Mouse (Mus musculus): ENCODE results near the gene Foxn3. TPM values are rescaled to one million over a fixed set of nuclear protein-coding genes. Genes with fewer than 3 reads are reported as not detected.
A peak's percentile ranks its signal among the peaks of the same experiment; 100 is the strongest.

Foxn3 gene
- polyA plus RNA-seq, 1 experiment from 2014 or later: 23.5 TPM

DNA sequence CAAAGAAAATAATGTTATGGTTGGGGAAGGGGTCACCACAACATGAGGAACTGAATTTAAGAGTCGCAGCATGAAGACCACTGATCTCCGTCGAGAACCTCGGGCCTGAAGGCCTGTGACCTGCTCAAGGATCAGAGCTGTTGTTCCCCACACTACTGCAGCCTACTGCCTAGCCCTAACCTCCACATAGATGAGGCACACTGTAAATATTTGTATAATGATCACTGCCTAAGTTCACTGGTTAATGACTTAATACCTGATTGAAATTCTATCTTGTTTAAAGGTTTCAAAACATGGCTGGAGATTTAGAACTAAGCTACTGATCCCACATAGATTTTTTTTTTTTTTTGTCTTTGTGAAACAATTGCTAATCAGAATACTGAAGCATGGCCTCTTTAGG, 61.2 kb downstream of the Foxn3 start:
- ATAC-seq (ENCODE audit: low read depth): peak; percentile 64
- H3K9me3 ChIP-seq (replicated peaks; ENCODE audit: control insufficient read depth, low read length): no peaks in the 10 kb centered on the region
- no peak overlapping the region for H3K9ac ChIP-seq (ENCODE audit: low read depth, low read length)
- H3K27me3 ChIP-seq (ENCODE audit: control insufficient read depth, insufficient read depth, low read depth, low read length): no peaks in the 10 kb centered on the region
- H3K4me1 ChIP-seq (ENCODE audit: control insufficient read depth, low read depth, low read length): no peaks in the 10 kb centered on the region; the same call in 1 of the 2 replicates
- H3K36me3 ChIP-seq (ENCODE audit: control insufficient read depth, insufficient read depth): no peaks in the 10 kb centered on the region
- H3K4me2 ChIP-seq (ENCODE audit: low read depth, low read length): no peak overlapping the region
- no peak overlapping the region for H3K27ac ChIP-seq (ENCODE audit: low read length)
- WGBS (ENCODE audit: insufficient replicate concordance): 65% methylated on average over 4 of the region's 4 CpGs
- no peak overlapping the region for H3K4me3 ChIP-seq (ENCODE audit: low read depth, low read length)

GRCm38 (mm10) chr12:99498978-99499694, 64.2 kb downstream of the Foxn3 start:
- no peaks in the 10 kb centered on the region for H3K9me3 ChIP-seq (replicated peaks; ENCODE audit: control insufficient read depth, low read length)

DNA sequence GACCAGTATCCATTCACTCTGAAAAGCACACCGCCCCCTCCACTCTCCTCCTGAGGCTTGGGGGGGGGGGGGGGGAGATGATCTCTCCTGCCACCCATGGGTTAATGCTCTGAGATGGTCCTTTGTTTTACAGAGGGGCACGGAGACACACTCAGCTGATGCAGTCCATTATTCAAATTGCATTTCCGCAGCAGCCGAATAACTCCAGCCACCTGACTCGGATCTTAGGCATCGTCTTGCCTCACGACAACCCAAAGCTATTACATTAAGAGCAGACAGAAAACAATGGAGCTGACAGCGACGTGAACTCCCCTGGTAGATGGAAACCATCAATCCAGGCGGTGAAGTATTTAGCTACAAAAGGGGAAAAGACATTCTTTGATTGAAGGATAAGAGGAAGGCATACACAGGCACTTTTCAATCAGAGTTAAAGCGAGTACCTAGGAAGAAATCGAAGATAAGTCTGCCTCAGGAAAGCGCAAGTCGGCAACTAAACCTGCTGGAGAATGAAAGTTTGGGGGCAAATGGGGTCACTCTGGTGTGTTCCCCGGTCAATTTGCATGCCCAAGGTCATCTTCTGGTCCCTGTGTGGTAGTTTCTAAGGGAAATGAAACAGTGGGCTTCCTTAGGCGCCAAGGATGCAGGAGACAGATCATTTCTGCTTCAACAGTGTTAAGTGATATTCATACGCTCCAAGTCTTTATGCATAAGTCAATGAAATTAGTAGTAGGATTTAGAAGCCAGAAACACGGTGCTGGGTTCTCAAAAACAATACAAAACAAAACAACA, 65.0 kb downstream of the Foxn3 start:
- Histone ChIP-seq H3K27me3 (ENCODE audit: control insufficient read depth, insufficient read depth, low read depth, low read length) (no peaks in the 10 kb centered on the region), H3K9me3 (replicated peaks; ENCODE audit: control insufficient read depth, low read length) (no peaks in the 10 kb centered on the region), H3K4me2 (ENCODE audit: low read depth, low read length) (no peak overlapping the region), H3K27ac (ENCODE audit: low read length) (no peak overlapping the region), H3K4me3 (ENCODE audit: low read depth, low read length) (no peak overlapping the region), H3K4me1 (ENCODE audit: control insufficient read depth, low read depth, low read length) (no peaks in the 10 kb centered on the region; the same call in 1 of the 2 replicates), H3K36me3 (ENCODE audit: control insufficient read depth, insufficient read depth) (no peaks in the 10 kb centered on the region), H3K9ac (ENCODE audit: low read depth, low read length) (no peak overlapping the region)
- 68% methylated on average over 18 of the region's 18 CpGs for WGBS (ENCODE audit: insufficient replicate concordance)
- no peak for ATAC-seq (ENCODE audit: low read depth)

More at GRCm38 (mm10) chr12:99498978-99499694, 64.2 kb downstream of the Foxn3 start:
- no peak for ATAC-seq (ENCODE audit: low read depth)
- Histone ChIP-seq H3K4me3 (ENCODE audit: low read depth, low read length) (no peak overlapping the region), H3K4me1 (ENCODE audit: control insufficient read depth, low read depth, low read length) (no peaks in the 10 kb centered on the region; the same call in 1 of the 2 replicates), H3K4me2 (ENCODE audit: low read depth, low read length) (no peak overlapping the region), H3K27ac (ENCODE audit: low read length) (no peak overlapping the region), H3K27me3 (ENCODE audit: control insufficient read depth, insufficient read depth, low read depth, low read length) (no peaks in the 10 kb centered on the region), H3K36me3 (ENCODE audit: control insufficient read depth, insufficient read depth) (no peaks in the 10 kb centered on the region), H3K9ac (ENCODE audit: low read depth, low read length) (no peak overlapping the region)
- 64% methylated on average over 9 of the region's 9 CpGs for WGBS (ENCODE audit: insufficient replicate concordance)

DNA sequence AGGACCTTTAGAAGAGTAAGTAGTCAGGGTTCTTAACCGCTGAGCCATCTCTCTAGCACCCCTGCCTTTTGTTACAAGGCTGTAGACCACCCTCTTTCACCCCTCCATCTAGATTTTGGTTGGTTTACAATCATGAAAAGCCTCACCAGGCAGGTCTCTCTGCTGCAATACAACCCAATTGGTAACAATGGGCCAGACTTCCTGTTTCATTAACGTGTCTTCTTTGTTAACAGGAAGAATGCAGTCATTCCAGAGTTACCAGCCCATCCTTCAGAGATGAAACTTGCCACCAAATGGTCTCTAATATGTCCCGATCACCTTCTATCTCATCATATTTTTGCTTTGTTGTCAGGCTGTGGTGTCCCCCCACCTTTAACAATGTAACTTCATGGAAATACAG, 66.4 kb downstream of the Foxn3 start:
- no peak overlapping the region for H3K27ac ChIP-seq (ENCODE audit: low read length)
- no peaks in the 10 kb centered on the region for H3K9me3 ChIP-seq (replicated peaks; ENCODE audit: control insufficient read depth, low read length)
- H3K36me3 ChIP-seq (ENCODE audit: control insufficient read depth, insufficient read depth): no peaks in the 10 kb centered on the region
- H3K9ac ChIP-seq (ENCODE audit: low read depth, low read length): no peak overlapping the region
- H3K4me2 ChIP-seq (ENCODE audit: low read depth, low read length): no peak overlapping the region
- no peak for ATAC-seq (ENCODE audit: low read depth)
- H3K4me1 ChIP-seq (ENCODE audit: control insufficient read depth, low read depth, low read length): no peaks in the 10 kb centered on the region; the same call in 1 of the 2 replicates
- 49% methylated on average over 3 of the region's 3 CpGs for WGBS (ENCODE audit: insufficient replicate concordance)
- no peaks in the 10 kb centered on the region for H3K27me3 ChIP-seq (ENCODE audit: control insufficient read depth, insufficient read depth, low read depth, low read length)
- no peak overlapping the region for H3K4me3 ChIP-seq (ENCODE audit: low read depth, low read length)

- 84% methylated on average over 6 of the region's 6 CpGs for WGBS (ENCODE audit: insufficient replicate concordance)
- H3K9ac ChIP-seq (ENCODE audit: low read depth, low read length): no peak overlapping the region
Measured at GRCm38 (mm10) chr12:99490216-99490615, 73.2 kb downstream of the Foxn3 start.

DNA sequence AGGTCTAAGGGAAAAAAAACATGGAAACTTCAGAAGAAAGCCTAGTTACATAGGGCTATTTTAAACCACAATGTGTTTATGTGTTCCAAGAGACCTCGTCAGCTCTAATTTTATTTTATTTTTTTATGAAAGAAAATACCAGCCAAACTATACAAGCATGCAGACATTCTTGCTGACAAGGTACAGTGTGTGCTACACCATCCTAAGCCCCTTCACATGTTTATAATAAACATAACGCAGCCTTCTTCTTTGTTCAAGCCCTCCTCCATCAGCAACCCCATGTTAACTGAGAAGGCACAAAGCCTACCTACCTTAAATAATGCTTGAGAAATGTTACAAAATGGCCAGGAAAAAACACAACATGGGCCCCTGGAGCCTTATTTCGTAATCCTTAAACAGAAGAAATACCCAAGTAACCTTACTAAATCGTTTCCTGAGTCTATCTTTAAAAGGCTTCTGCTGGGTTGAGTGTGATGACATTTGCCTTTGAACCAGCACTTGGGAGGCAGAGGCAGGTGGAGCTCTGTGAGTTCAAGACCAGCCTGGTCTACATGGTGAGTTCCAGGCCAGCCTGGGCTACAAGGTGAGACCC, 74.3 kb downstream of the Foxn3 start:
- 57% methylated on average over 4 of the region's 4 CpGs for WGBS (ENCODE audit: insufficient replicate concordance)
- H3K9ac ChIP-seq (ENCODE audit: low read depth, low read length): no peak overlapping the region
- no peaks in the 10 kb centered on the region for H3K27me3 ChIP-seq (ENCODE audit: control insufficient read depth, insufficient read depth, low read depth, low read length)

More at GRCm38 (mm10) chr12:99490216-99490615, 73.2 kb downstream of the Foxn3 start:
- no peak overlapping the region for H3K4me3 ChIP-seq (ENCODE audit: low read depth, low read length)
- no peaks in the 10 kb centered on the region for H3K27me3 ChIP-seq (ENCODE audit: control insufficient read depth, insufficient read depth, low read depth, low read length)
- H3K4me1 ChIP-seq (ENCODE audit: control insufficient read depth, low read depth, low read length): no peaks in the 10 kb centered on the region
- no peaks in the 10 kb centered on the region for H3K9me3 ChIP-seq (replicated peaks; ENCODE audit: control insufficient read depth, low read length)
- no peak for ATAC-seq (ENCODE audit: low read depth)
- H3K36me3 ChIP-seq (ENCODE audit: control insufficient read depth, insufficient read depth): no peaks in the 10 kb centered on the region
- H3K27ac ChIP-seq (ENCODE audit: low read length): no peak overlapping the region
- no peak overlapping the region for H3K4me2 ChIP-seq (ENCODE audit: low read depth, low read length)

GRCm38 (mm10) chr12:99480372-99480771, 83.0 kb downstream of the Foxn3 start:
- Histone ChIP-seq H3K9me3 (replicated peaks; ENCODE audit: control insufficient read depth, low read length) (no peaks in the 10 kb centered on the region), H3K27me3 (ENCODE audit: control insufficient read depth, insufficient read depth, low read depth, low read length) (no peaks in the 10 kb centered on the region), H3K4me2 (ENCODE audit: low read depth, low read length) (no peak overlapping the region), H3K4me1 (ENCODE audit: control insufficient read depth, low read depth, low read length) (no peaks in the 10 kb centered on the region), H3K9ac (ENCODE audit: low read depth, low read length) (no peak overlapping the region), H3K36me3 (ENCODE audit: control insufficient read depth, insufficient read depth) (no peaks in the 10 kb centered on the region), H3K4me3 (ENCODE audit: low read depth, low read length) (no peak overlapping the region), H3K27ac (ENCODE audit: low read length) (no peak overlapping the region)
- WGBS (ENCODE audit: insufficient replicate concordance): 68% methylated on average over 3 of the region's 3 CpGs
- no peak for ATAC-seq (ENCODE audit: low read depth)

More for the DNA sequence above, 74.3 kb downstream of the Foxn3 start:
- no peak overlapping the region for H3K27ac ChIP-seq (ENCODE audit: low read length)
- ATAC-seq (ENCODE audit: low read depth): no peak
- no peaks in the 10 kb centered on the region for H3K9me3 ChIP-seq (replicated peaks; ENCODE audit: control insufficient read depth, low read length)
- H3K36me3 ChIP-seq (ENCODE audit: control insufficient read depth, insufficient read depth): no peaks in the 10 kb centered on the region
- H3K4me2 ChIP-seq (ENCODE audit: low read depth, low read length): no peak overlapping the region
- no peak overlapping the region for H3K4me3 ChIP-seq (ENCODE audit: low read depth, low read length)
- no peaks in the 10 kb centered on the region for H3K4me1 ChIP-seq (ENCODE audit: control insufficient read depth, low read depth, low read length)

- no peaks in the 10 kb centered on the region for H3K27me3 ChIP-seq (ENCODE audit: control insufficient read depth, insufficient read depth, low read depth, low read length)
- no peaks in the 10 kb centered on the region for H3K9me3 ChIP-seq (replicated peaks; ENCODE audit: control insufficient read depth, low read length)
- no peak overlapping the region for H3K4me2 ChIP-seq (ENCODE audit: low read depth, low read length)
- ATAC-seq (ENCODE audit: low read depth): no peak
- H3K9ac ChIP-seq (ENCODE audit: low read depth, low read length): no peak overlapping the region
- H3K4me3 ChIP-seq (ENCODE audit: low read depth, low read length): no peak overlapping the region
- no peak overlapping the region for H3K27ac ChIP-seq (ENCODE audit: low read length)
- 46% methylated on average over 5 of the region's 5 CpGs for WGBS (ENCODE audit: insufficient replicate concordance)
- no peaks in the 10 kb centered on the region for H3K36me3 ChIP-seq (ENCODE audit: control insufficient read depth, insufficient read depth)
- no peaks in the 10 kb centered on the region for H3K4me1 ChIP-seq (ENCODE audit: control insufficient read depth, low read depth, low read length)
Measured at GRCm38 (mm10) chr12:99474176-99474575, 89.2 kb downstream of the Foxn3 start.
